Mouse (Mus musculus): Measurements from ENCODE around the gene Srrm4. TPM values are rescaled to one million over a fixed set of nuclear protein-coding genes. Genes with fewer than 3 reads are reported as not detected.

Gene Srrm4
- polyA plus RNA-seq, 1 experiment from 2014 or later = 0.90 TPM

- Histone ChIP-seq H3K27ac (replicated peaks) (no peak overlapping the region), H3K4me3 (no peak overlapping the region), H3K4me2 (no peak overlapping the region), H3K36me3 (no peaks in the 10 kb centered on the region), H3K9ac (no peak overlapping the region), H3K4me1 (peaks cover 8% of the 10 kb centered on the region), H3K27me3 (replicated peaks) (no peaks in the 10 kb centered on the region), H3K9me3 (no peaks in the 10 kb centered on the region)
- no peak for ATAC-seq (ENCODE audit: extremely low read depth, insufficient number of reproducible peaks, low FRiP score, low TSS enrichment)
- WGBS = 82% methylated on average over 3 of the region's 3 CpGs
These were observed 190.8 kb downstream of the Srrm4 start for GRCm38 (mm10) chr5:116400801-116401200.

- no peak overlapping the region for H3K4me3 ChIP-seq
- no peaks in the 10 kb centered on the region for H3K9me3 ChIP-seq
- H3K9ac ChIP-seq = no peak overlapping the region
- ATAC-seq (ENCODE audit: extremely low read depth, insufficient number of reproducible peaks, low FRiP score, low TSS enrichment) = no peak
- H3K27me3 ChIP-seq (replicated peaks) = no peaks in the 10 kb centered on the region
- H3K4me1 ChIP-seq = peaks cover 11% of the 10 kb centered on the region
- WGBS = 68% methylated on average over 8 of the region's 8 CpGs
- H3K27ac ChIP-seq (replicated peaks) = no peak overlapping the region
- H3K4me2 ChIP-seq = no peak overlapping the region
- H3K36me3 ChIP-seq = no peaks in the 10 kb centered on the region
These were observed 191.4 kb downstream of the Srrm4 start for GRCm38 (mm10) chr5:116400042-116400730.

DNA sequence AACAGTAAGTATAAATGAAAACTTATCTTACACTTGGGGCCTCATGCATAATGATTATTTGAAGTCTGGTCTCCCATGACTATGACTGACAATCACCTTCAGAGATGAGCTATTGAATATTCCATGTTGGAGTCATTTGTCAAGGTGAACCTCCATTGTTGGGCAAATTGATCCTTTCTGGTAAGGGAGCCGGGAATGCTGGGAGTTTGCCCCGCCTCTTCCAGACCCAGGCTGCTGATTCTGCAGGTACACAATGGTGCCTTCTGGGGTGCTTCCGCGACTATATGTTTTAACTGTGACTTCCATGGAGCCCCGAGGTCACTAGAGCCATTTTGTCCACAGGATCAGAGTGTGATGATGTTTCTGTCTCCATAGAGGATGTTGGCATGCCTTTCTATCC, 195.5 kb downstream of the Srrm4 start:
- Histone ChIP-seq H3K36me3 (no peaks in the 10 kb centered on the region), H3K4me2 (no peak overlapping the region), H3K27ac (replicated peaks) (no peak overlapping the region), H3K4me1 (peaks cover 15% of the 10 kb centered on the region), H3K4me3 (no peak overlapping the region), H3K9me3 (no peaks in the 10 kb centered on the region), H3K9ac (no peak overlapping the region), H3K27me3 (replicated peaks) (peaks cover 7% of the 10 kb centered on the region; the same call in 1 of the 2 replicates)
- ATAC-seq (ENCODE audit: extremely low read depth, insufficient number of reproducible peaks, low FRiP score, low TSS enrichment) = no peak
- WGBS = 71% methylated on average over 5 of the region's 5 CpGs

- H3K9ac ChIP-seq = no peak overlapping the region
- no peaks in the 10 kb centered on the region for H3K9me3 ChIP-seq
- H3K4me1 ChIP-seq = peaks cover 32% of the 10 kb centered on the region
- H3K4me3 ChIP-seq = no peak overlapping the region
- H3K27me3 ChIP-seq (replicated peaks) = peaks cover 7% of the 10 kb centered on the region; the same call in 1 of the 2 replicates
- no peak overlapping the region for H3K4me2 ChIP-seq
- 62% methylated on average over 9 of the region's 9 CpGs for WGBS
- no peak overlapping the region for H3K27ac ChIP-seq (replicated peaks)
- H3K36me3 ChIP-seq = no peaks in the 10 kb centered on the region
- ATAC-seq (ENCODE audit: extremely low read depth, insufficient number of reproducible peaks, low FRiP score, low TSS enrichment) = no peak
These were observed 199.0 kb downstream of the Srrm4 start for GRCm38 (mm10) chr5:116392603-116393002.

GRCm38 (mm10) chr5:116389856-116390542, 201.6 kb downstream of the Srrm4 start:
- peak overlapping the region; percentile 38 for H3K4me2 ChIP-seq
- ATAC-seq (ENCODE audit: extremely low read depth, insufficient number of reproducible peaks, low FRiP score, low TSS enrichment) = 0 out of 2 replicates have a peak, but pooled peaks have one; percentile 38
- peak overlapping the region; percentile 37; the same call in 1 of the 2 replicates for H3K27ac ChIP-seq (replicated peaks)
- no peaks in the 10 kb centered on the region for H3K9me3 ChIP-seq
- no peaks in the 10 kb centered on the region for H3K36me3 ChIP-seq
- peak overlapping the region; percentile 33 for H3K9ac ChIP-seq
- peaks cover 7% of the 10 kb centered on the region; the same call in 1 of the 2 replicates for H3K27me3 ChIP-seq (replicated peaks)
- H3K4me3 ChIP-seq = no peak overlapping the region
- H3K4me1 ChIP-seq = peaks cover 20% of the 10 kb centered on the region
- WGBS = 30% methylated on average over 15 of the region's 15 CpGs

GRCm38 (mm10) chr5:116389321-116389720, 202.3 kb downstream of the Srrm4 start:
- no peak for ATAC-seq (ENCODE audit: extremely low read depth, insufficient number of reproducible peaks, low FRiP score, low TSS enrichment)
- H3K27me3 ChIP-seq (replicated peaks) = peaks cover 7% of the 10 kb centered on the region; the same call in 1 of the 2 replicates
- no peak overlapping the region for H3K4me3 ChIP-seq
- no peaks in the 10 kb centered on the region for H3K36me3 ChIP-seq
- no peak overlapping the region; the same call in 1 of the 2 replicates for H3K9ac ChIP-seq
- H3K4me1 ChIP-seq = peaks cover 17% of the 10 kb centered on the region
- H3K4me2 ChIP-seq = peak overlapping the region; percentile 38; the same call in 1 of the 2 replicates
- WGBS = 63% methylated on average over 4 of the region's 4 CpGs
- H3K9me3 ChIP-seq = no peaks in the 10 kb centered on the region
- H3K27ac ChIP-seq (replicated peaks) = peak overlapping the region; percentile 37; the same call in 1 of the 2 replicates

Other genes with a start within 250 kb of the Srrm4 start
- gene Hspb8, start 169.0 kb downstream of the Srrm4 start, polyA plus RNA-seq (2015; fragmentation: Nextera tagmentation; extraction: Ambion mirVana) = 30.6 and 32.6 TPM in 2 replicates

Data from heart, embryonic 13.5 days (tissue).